Mouse (Mus musculus) cerebral cortex, adult 2 months (tissue): ENCODE data around the gene Adam6a.

Source experiments
- WGBS: fragments of 180-500 bp; shearing (Covaris S2); methylation state at CpG from one replicate; pipeline ENCODE4 v1.1.7; 2018; 5-methylcytosine and 5-hydroxymethylcytosine counted together

Gene Adam6a

DNA sequence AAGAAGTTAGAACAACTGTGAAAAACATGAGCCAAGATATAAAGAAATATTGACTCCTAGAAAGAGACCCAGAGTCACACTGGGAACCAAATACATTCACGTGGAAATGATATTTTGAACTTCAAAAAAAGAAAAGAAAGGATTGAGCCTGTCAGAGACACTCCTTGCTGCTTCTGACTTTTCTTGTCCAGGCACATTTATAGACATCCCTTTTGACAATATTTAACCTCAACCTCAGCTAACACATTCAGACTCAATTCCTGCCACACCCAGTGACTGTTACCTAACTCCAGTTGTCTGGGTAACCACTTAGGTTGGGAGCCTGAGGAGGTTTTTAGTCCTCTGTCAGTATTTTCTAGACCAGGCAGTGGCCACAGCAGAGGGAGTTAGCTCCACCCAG is at the start of gene Adam6a:
Gene Adam6a, plus strand, starts transcription at position 301 of the 400 bp plus-strand sequence.
- 88% methylated on average over 1 of the region's 1 CpGs for WGBS

DNA sequence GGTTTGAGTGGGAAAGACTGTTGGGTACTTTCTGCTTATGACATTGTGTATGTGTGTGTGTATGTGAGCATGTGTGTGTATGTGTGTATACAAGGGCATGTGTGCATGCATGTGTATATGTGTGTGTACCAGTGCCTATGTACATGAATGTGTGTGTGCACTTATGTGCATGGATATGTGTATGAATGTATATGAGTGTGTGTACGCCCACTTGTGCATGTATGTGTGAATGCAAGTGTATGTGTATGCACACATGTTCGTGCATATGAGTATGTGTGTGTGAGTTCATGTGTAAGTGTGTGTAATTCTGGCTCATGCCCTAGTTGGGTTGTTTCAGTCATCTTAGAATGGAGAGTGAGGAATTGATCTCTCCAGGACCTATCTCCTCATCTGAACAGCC is 17.8 kb upstream of the Adam6a start:
- whole genome bisulfite sequencing: 69% methylated on average over 2 of the region's 2 CpGs

DNA sequence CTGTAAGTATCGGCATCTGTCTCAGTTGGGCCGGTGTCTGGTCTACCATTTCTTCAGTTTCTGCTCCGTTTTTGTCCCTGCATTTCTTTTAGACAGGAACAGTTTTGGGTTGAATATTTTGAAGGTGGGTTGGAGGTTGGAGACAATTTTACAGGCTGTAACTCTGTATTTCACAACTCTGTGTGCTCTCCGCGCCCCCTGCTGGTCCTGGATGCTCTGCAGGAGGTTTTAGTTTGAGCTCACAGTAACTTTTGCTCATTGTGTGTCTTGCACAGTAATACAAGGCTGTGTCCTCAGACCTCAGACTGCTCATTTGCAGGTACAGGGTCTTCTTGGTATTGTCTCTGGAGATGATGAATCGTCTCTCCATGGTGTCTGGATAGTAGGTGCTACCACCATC is 34.5 kb downstream of the Adam6a start:
- WGBS: 60% methylated on average over 6 of the region's 6 CpGs

DNA sequence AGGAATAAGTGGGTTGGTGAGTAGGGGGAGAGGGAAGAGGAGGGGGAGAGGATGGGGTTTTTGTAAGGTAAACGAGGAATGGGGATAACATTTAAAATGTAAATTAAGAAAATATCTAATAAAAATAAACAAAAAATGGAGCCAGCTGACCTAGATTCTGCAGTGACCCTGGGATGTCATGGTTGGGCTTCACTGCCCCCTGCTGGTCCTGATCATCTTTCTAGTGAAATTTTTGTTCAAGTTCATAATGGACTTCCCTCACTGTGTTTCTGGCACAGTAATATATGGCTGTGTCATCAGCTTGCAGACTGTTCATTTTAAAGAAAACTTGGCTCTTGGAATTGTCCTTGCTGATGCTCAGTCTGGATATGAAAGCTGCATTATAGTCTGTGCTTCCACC is 44.3 kb downstream of the Adam6a start:
- WGBS: 43% methylated on average over 1 of the region's 1 CpGs
